Mouse (Mus musculus) cerebellum, adult 8-10 months (tissue): Measurements from ENCODE around the gene Tas1r1.

Source experiments
- DNase-seq: peaks from one replicate; pipeline ENCODE4 v3.0.0; 2022

The Tas1r1 gene

DNA sequence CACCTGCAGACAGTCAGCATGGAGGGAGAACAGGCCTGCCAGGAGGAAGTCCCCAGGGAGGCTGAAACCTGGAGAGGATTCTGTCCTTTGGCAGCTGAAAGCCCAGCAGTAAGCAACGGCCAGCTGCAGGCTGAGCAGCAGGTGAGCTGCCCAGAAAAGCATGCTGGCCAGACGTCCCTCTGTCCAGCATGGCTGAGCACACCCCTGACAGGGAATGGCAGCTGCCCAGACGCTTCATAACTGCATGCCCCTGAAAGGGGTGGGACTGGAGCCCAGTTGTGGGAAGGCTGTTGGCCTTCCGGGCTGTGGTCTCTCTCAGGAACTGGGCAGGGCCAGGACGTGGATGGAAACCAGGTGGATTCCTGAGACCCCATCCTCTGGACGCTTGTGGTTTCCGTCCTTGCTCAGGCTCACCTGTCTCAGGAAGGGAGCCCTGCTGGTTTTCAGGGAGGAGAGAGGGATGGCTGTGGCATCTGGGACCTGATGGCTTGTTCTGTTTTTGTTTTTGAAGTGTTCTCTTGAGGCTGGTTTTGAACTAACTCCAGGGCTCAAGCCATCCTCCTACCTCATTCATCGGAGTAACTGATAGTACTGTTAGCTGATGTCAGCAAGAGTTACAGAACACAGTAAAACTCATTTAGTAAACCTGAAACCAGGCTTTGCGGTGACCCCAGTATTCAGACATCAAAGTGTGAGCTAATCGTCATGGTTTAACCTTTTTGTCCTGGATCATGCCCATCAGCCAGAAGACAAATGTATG, at the start of gene Tas1r1:
Gene Tas1r1 (minus strand): TSS at position 344 of the 760 bp plus-strand sequence.
- DNase-seq, result no peak

DNA sequence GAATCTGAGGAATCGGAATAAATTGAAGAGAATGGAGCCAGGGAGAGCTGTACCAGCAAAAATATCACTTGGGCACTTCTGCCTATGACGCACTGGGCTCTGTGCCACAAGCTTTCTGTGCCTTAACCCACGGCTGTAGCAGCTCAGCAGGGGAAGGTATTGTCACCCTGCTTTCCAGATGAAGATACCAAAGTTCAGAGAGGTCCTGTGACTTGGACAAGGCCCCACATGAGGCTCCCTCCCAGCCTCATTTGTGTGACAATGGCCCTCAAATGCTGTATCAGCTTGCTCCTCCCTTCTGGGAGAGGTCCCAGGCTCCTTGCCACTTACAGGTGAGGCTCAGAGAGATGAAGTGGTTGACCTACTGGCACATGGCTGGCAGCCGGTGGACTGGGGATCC, 49.8 kb upstream of the Tas1r1 start:
- no peak for DNase-seq

DNA sequence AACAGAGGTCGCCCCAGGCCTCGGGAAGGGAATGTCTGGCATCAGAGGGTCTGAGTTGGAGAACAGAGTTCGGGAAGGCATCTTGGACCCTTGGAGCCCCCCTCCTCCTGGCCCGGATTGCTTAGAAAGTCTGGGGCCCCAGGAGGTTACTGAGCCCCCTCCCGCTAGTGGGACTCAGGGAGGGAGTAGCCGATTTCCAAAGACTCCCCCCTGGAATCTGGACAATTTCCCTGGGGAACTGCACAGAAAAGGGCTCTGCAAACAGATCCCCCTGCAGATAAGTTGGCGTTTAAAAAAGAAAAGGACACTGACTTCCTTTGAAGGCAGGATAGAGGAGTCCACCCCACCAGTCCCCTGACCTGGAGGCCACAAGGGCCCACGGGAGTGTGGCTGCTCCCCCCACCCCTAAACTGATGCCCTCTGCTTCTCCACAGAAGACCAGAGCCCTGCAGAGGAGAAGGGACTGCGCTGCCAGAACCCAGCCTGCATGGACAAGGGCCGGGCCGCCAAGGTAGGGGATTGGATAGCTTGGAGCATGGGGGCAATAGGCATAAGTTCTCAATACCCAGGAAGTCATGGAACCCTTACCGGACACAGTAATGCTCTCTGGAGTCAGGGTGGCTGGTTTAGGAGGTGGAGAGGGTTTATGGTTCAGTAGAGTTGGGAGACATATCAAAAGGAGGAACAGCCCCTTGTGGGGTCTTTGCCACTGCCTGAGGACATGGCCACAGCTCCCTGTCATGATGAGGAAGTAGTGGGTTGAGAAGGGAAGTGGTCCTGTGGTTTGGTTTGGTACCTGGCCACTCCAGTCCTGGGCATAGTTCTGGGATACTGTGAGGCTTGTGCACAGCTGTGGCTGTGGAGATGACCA, 49.1 kb upstream of the Tas1r1 start:
- DNase-seq, result no peak

DNA sequence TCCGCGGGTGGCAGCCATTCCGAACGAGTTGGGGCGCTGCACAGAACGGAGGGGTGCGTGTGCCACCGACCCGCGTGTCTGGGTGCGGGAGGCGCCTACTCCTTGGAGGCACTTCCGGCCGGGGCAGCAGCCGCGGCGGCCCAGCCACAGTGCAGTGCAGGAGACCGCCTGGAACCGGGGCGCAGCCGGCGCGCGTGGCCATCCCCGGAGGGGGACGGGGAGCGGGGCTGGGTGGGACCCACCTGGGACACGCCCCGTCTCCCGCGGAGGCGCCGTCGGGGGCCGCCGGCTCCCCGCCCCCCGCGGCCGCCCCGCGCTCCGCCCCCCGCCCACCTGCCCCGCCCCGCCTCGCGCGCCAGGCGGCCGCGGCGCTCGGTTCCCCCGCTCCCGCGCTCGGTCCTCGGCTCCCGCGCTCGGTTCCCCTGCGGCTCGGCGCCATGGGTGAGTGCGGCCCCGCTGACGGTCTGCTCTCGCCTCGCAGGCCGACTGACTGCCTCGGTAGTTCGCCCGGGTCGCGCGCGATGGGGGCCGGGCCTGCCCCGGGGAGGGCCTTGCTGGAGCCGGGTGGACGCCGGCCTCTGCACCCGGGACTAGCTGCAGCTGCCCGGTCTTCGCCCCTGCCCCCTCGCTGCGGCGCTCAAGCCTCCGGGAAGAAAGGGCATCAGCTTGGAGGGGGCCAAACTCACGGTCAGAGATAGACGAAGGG, 48.3 kb upstream of the Tas1r1 start:
- no peak for DNase-seq

DNA sequence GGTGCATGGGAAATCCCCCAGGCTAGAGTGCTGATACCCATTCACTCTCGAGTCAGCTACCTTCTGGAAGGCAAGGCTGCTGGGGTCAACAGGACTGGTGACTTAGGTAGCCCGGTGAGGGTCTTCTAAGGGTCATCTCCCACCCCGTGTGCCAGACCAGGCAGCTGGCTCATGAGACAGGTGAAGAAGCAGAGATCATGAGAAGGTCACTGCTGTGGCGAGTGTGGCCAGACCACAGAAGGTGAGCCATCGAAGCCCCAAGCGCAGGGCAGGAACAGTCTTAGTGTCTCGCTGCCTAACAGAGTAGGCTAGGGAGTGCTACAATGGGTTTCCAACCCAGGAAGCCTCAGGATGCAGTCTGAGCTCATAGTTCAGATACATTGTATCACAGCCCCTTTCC, 46.2 kb upstream of the Tas1r1 start:
- DNase-seq, result no peak

DNA sequence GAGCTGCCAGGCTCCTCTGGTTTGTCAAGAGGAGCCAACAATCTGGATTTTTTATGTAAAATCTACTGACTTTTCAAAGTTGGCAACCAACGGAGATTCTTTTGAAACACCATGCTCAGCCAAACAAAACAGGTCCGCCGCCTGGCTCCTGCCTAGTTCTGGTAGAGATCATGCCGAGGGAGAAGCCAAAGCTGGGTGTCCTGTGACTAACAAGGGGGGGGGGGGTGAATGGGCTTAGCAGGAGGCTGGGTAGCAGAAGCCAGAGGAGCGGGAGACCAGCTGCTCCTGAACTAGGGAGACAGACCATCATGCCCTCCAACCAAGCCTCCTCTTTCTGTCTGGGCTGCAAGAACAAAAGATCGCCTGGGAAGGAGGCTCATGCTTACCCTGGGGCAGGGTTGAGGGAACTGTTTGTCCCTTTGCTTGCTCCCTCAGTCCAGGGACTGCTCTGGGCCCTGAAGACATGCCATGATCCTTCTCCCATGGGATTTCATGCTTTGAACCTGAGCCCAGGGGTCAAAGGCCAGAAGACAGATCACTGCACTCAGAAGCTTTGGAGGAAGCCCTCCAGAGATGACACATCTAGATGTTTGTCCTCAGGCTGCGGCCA, 45.3 kb upstream of the Tas1r1 start:
- no peak for DNase-seq

DNA sequence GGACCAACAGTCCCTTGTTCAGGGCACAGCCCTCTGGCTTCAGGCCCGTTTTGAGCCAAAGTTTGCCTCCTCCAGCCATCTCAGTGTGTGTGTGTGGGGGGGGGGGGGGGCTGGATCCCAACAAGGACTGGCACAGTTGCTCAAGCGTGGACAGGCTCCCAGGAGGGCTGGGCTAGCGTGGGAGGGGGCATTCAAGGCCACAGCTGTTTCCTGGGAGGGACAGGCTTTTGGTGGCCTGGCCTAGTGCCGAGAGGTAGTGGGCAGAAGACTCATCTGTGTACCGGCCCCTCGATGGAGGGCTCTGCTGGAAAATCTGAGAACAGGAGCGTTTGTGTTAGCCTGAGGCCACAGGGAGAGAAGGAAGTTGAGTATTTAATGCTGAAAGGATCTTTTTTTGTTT, 41.6 kb upstream of the Tas1r1 start:
- no peak for DNase-seq

DNA sequence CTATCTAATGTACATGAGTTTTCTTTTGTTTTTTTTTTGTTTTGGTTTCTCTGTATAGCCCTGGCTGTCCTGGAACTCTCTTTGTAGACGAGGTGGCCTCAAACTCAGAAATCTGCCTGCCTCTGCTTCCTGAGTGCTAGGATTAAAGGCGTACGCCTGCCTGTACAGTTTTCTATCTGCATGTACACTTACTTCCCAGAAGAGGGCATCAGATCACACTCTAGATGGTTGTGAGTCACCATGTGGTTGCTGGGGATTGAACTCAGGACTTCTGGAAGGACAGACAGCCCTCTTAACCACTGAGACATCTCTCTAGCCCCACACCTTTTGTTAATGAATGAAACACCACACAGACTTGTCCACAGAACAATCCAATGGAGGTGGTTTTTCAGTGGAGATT, 40.9 kb upstream of the Tas1r1 start:
- no peak for DNase-seq

DNA sequence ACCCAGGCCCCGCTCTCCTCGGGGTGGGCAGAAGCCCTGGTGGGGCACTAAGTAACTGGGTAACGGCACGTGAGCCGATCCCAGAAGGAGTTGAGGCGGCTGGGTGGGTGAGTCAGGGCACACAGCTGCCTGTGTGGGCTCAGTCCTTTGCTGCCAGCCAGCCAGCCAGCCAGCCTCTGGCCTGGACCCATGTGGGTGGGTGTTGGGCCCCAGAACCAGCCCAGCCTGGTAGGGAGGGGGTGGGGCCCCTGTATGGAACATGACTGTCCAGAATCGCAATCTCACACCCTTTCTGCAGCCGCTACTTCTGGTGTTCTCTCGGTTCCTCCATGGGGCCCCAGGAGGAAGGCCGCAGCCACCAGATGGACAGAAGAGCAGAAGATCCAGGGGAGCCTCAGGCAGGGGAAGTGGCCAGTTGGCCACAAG, 39.8 kb upstream of the Tas1r1 start:
- no peak for DNase-seq

DNA sequence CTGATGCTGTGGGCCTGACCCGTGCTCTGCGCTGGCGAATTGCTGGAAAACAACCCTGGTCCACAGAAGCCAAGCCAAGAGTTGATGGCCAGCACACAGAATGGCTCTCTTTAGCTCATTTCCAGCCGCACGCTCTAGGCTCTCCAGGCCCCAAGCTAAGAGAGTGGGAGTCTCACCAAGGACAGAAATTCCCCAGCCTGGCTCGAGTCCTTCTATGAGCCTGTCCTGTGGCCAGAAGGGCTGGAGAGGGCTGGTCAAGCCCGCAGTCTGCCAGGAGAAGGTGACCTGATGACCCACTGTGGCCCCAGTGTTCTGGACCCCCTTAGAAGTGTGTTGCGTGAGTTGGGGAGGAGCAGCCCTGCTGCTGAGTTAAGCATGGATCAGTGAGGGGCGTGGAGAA, 38.8 kb upstream of the Tas1r1 start:
- no peak for DNase-seq

DNA sequence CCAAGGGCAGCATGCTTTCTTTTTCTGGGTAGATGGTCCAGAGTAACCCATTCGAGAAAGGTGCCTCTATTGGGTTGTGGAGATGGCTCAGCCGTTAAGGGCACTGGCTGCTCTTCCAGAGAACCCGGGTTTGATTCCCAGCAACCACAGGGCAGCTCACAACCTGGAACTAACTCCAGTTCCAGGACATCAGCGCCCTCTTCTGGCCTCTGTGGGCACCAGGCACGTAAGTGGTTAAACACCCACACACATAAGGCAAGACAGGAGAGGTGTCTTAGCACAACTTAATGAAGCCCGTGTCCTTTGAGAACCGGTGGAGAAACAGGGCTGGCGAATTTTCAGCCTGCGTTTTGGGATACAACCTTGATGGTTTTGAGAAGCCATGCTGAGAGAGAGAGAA, 36.2 kb upstream of the Tas1r1 start:
- DNase-seq, result no peak

DNA sequence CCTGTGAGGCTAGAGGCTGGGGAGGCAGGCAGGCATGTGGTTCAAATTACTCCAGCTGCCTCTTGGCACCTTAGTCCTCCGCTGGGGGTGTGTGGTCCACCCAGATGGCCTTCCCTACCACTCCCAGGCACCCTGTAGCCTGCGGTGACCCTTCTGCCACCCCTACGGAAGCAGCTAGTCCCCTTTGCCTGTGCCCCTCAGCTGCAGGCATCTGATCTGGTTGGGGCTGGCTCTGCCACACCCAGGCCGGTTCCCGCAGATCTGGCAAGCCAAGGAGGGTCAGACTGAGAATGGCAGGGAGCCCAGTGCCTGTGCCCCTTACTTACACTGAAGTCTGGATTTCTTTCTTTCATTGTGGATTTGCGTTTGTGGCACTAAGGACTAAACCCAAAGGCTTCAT, 35.3 kb upstream of the Tas1r1 start:
- no peak for DNase-seq

DNA sequence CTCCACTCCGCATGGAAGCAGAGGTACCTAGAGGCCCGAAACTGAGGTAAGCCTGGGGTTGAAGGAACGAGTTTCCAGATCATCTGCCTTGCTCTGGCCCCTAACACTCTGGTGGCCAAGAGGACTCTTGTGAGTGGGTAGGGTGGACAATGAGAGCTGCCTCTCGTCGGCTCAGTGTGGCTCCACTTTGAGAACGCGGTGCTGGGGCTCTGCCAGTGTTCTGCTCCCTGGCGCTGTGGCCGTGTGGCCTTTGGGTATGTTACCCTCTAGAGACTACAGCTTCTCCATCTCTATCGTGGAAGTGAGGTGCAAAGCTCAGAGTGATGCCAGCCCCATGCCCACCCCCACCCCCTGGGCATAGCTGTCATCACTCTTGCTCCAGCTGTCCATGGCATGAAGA, 34.3 kb upstream of the Tas1r1 start:
- no peak for DNase-seq

DNA sequence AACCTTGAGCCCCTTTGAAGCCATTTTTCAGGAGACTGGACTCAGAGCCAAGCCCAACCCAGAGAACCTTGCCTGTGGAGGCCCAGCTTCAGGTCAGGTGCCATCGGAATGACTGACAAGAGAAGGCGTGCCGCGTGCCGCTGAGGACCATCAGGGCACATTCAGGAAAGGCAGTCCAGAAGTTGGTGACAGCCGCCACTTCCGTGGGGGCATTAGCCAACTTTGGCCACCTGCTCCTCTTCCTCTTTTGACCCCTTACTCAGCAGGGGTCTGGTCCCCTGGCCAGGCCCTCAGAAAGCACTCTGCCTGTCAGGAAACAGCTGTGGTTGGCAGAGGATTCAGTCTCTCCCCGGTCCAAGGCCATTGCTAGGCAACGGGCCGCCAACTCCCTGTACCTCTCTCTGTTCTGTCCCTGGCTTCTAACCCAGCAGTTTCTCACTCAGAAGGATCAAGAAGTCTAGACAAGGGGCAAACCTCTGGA, 33.8 kb upstream of the Tas1r1 start, which contains the start of gene Plekhg5:
Gene Plekhg5 (plus strand): TSS at position 378 of the 481 bp plus-strand sequence.
- DNase-seq, result no peak

DNA sequence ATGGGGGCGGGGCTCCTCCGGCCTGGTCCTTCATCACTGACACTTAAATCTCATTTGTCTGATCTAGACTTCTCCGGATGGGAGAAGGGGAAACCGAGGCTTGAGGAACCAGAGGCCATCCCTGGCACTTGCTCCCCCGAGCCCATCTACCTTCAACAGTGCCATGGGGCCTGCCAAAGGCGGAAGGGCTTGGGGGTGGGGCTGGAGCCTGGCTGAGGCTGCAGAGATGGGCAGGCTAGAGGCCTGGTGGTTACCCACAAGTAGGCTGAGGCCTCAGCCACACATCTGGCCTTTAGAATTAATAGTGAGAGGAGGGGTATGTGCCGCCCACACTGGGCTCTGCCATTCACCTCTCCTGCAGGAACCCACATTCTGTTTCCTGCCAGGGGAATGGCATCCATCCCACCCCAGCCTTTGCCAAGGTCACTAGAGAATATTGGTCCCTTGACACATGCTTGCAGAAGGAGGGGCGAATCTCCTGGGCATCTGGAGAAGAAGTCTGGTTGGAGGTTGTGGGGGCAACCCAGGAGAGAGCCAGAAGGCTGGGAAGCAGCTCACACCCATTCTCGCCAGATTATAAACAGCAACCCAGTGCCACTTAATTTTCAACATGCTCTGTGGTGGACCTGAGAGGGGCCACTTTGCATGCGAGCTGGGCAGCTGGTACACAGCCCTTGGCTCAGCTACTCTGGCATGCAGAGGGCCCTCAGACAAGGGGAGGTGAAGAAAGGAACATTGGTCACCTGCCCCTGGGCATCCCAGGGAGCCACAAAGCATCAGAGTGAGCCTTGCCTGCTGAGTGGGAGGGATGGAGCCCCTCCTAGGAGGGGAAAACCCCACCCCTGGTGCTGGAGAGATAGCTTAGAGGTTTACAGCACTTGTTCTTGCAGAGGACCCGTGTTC, 32.4 kb upstream of the Tas1r1 start:
- no peak for DNase-seq

DNA sequence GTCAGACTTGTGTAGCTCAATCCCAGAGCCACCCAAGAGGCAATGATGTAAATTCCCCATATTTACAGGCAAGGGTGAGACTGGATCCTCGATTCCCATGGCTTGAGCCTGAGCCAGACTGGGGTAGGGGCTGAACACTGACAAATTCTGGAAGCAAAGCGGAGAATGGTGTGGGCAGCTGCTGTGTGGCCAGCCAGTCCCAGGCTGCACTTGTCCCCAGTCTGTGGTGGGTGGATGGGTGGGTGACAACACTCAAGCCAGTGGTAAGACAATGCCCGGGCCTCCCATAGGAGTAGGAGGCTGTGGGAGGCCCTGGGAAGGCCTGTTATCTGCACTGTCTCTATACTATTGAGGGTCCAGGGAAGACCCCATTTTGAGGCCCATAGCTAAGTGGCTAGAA, 30.9 kb upstream of the Tas1r1 start:
- no peak for DNase-seq

DNA sequence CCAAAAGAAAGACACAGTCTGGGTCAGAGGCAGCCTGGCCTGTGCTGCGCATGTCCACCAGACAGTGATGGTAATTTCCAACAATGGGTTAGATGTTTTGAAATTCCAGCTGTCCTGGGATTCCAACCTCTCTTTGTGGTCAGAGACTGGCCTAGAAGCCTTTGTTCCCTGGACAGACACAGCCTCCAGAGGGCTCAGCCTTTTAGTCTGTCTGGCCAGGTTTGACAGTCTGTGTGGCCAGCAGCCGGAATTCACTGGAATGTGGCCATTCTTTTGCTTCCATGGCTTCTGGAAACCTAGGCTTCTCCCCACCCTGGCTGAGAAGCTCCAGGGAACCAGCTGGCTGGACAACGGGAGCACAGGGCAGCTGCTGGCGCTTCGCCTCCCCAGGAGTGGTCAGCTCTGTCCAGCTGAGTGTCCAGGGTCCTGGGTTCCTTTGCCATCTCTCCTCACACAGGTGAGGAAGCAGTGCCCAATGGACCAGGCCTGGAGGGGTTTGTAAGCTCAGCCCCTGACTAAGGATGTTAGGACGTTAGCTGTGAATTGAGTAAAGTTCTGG, 29.9 kb upstream of the Tas1r1 start:
- DNase-seq, result no peak

DNA sequence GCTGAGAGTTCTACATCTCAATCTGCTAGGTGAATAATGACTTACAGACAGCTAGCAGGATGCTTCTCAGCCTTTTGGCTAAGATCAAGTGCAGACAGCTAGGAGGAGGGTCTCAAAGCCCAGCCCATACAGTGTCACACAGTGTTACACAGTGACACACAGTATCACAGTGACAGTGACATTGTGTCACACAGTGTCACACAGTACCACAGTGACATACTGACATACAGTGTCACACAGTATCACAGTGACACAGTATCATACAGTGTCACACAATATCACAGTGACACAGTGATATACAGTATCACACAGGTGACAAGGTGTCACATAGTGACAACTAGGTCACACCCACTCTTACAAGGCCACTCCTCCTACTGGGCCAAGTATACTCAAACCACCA, 28.9 kb upstream of the Tas1r1 start:
- no peak for DNase-seq

DNA sequence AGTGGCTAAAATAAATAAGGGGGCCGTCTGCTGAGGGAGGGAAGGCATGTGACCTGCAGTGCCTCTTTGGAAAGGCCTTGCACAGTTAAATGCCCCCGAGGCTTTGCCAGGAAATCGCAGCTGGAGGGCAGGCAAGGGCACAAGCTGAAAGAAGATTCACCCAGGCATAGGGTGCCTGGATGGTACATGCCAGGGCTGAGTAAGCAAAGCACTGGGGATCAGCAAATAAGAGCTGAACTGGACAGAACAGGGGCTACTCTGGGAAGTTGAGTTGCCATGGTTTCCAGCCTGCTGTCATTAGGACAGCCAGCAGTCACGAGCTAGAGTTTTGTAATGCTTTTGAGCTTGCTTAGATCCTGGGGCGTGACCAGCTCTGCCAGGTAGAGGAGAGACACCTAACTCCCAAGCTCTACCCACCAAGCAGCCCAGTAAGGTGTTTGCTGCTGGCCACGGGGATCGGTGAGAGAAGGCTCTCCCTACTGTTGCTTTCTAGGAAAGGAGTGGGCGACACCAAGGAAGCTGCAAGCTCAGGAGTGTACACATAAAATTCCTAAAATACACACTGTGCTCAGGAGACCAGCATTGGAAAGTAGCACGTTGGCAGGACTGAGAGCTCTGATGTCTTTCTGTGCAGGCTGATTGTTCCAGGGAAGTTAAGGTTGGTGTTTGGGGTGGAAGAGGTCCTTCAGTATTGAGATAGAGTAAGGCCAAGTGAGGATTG, 24.2 kb upstream of the Tas1r1 start:
- DNase-seq, result no peak

DNA sequence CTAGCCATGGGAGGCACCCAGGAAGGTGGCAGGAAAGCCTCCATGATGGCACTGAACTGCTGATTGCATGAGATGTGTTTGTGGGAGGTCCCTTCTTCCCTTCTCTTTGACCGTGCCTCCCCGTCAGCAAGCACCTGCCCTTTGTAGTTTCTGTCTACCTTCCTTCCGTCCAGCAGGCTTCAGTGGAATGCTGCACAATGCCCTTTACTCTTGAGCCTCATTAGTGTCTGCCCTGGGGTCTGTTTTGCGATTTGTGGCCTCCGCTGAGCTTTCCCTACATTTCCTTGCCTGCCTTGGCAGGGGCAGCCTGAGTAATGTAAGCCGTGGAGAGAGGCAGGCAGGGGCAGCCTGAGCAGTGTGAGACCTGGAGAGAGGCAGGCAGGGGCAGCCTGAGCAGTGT, 6.2 kb upstream of the Tas1r1 start:
- DNase-seq, result no peak

DNA sequence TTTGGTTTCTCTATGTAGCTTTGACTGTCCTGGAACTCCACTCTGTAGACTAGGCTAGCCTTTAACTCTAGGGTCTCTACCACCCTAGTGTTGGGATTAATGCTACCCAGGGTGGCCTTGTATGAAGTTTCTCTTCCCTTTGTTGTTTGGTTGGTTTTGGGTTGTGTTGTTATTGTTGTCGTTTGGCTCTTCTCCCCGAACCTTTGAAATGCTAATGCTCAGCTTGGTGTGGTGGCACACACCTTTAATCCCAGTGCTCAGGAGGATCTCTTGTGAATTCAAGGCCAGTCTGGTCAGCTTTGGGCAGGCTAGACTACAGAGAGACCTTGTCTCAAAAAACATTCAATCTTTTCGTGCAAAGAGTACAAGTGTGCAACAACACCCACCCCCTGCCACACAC, 4.8 kb upstream of the Tas1r1 start:
- DNase-seq, result no peak
